Mouse (Mus musculus) neural tube, embryonic 12.5 days (tissue): ENCODE data around the gene Sdc4. TPM values are rescaled to one million over a fixed set of nuclear protein-coding genes. Genes with fewer than 3 reads are reported as not detected.

Experiments used
- ATAC-seq: fragments of 200-750 bp; cut with Nextera tagmentation; 2 replicates; pipeline ENCODE4 v1.8.0; 2017; ENCODE audit warnings: low read depth, mild to moderate bottlenecking, moderate TSS enrichment, moderate library complexity; ENCODE audit not compliant: low FRiP score
- H3K27ac ChIP-seq: fragments of 300-500 bp; sonication (generic); 2 replicates; pipeline ENCODE4 v1.5.1; 2016
- H3K27me3 ChIP-seq: fragments of 300-500 bp; sonication (generic); replicated peaks from 2 replicates; pipeline ENCODE4 v1.6.1; 2016; ENCODE audit warnings: mild to moderate bottlenecking
- H3K36me3 ChIP-seq: fragments of 300-500 bp; sonication (generic); 2 replicates; pipeline ENCODE4 v1.6.1; 2016; ENCODE audit warnings: mild to moderate bottlenecking
- H3K4me1 ChIP-seq: fragments of 300-500 bp; sonication (generic); 2 replicates; pipeline ENCODE4 v1.6.1; 2016
- H3K4me2 ChIP-seq: fragments of 300-500 bp; sonication (generic); replicated peaks from 2 replicates; pipeline ENCODE4 v1.6.1; 2016; ENCODE audit warnings: mild to moderate bottlenecking
- H3K4me3 ChIP-seq: fragments of 300-500 bp; sonication (generic); 2 replicates; pipeline ENCODE4 v1.5.1; 2016
- H3K9ac ChIP-seq: fragments of 300-500 bp; sonication (generic); 2 replicates; pipeline ENCODE4 v1.6.1; 2016; ENCODE audit warnings: mild to moderate bottlenecking
- H3K9me3 ChIP-seq: fragments of 300-500 bp; sonication (generic); 2 replicates; pipeline ENCODE4 v1.6.1; 2016; ENCODE audit warnings: mild to moderate bottlenecking
- WGBS: fragments of 180-500 bp; shearing (Covaris S2); methylation state at CpG from one replicate; pipeline ENCODE4 v1.1.7; 2016; 5-methylcytosine and 5-hydroxymethylcytosine counted together
- polyA plus RNA-seq: library from polyadenylated mRNA; unstranded; fragments of >200 nt; fragmentation: Nextera tagmentation; extraction: Ambion mirVana; gene quantifications from 2 replicates; pipeline ENCODE4 v1.2.1, GENCODE M21; 2016

The Sdc4 gene
- polyA plus RNA-seq, 1 experiment from 2014 or later = 9.7 TPM

DNA sequence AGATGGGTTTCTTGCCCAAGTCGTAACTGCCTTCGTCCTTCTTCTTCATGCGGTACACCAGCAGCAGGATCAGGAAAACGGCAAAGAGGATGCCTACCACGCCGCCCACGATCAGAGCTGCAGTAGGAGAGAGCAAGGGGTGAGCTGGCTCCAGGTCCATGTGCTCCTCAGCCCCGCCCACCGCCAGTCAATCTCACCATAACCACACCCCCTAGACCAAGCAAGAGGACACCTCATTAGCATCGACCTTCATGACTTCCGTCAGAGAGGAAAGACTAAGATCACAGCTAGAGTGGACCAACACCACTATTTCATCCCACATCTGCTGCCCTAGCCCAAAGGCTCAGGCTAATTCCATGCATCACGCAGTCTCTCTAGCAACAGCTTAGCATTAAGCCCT lies 17.6 kb downstream of the Sdc4 start:
- no peak for ATAC-seq
- Histone ChIP-seq H3K27ac (no peak overlapping the region), H3K4me1 (no peaks in the 10 kb centered on the region), H3K9me3 (no peaks in the 10 kb centered on the region), H3K27me3 (no peaks in the 10 kb centered on the region), H3K9ac (no peak overlapping the region), H3K4me3 (no peak overlapping the region), H3K4me2 (no peak overlapping the region), H3K36me3 (no peaks in the 10 kb centered on the region)
- WGBS = 29% methylated on average over 12 of the region's 12 CpGs

DNA sequence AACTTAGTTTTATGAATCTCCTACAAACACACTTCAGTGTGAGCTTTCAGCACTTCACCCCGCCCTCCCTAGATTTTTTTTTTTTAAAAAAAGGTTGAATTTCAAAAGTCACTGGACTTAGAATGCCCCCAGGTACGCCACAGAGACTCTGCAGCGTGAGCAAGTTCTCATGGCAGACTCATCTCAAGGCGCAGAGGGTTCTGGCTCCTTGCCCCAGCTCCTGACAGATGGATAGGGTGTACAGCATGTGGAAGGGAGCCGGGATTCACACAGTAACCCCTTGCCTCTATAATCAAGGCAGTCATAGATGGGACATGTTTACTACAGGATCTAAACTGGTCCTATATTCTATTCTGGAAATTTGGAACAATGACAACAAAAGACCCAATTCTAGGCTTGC lies 18.3 kb downstream of the Sdc4 start:
- H3K9me3 ChIP-seq = no peaks in the 10 kb centered on the region
- WGBS = 92% methylated on average over 5 of the region's 5 CpGs
- no peak overlapping the region for H3K27ac ChIP-seq
- no peaks in the 10 kb centered on the region for H3K36me3 ChIP-seq
- ATAC-seq = no peak
- H3K4me1 ChIP-seq = no peaks in the 10 kb centered on the region
- H3K27me3 ChIP-seq = no peaks in the 10 kb centered on the region
- no peak overlapping the region for H3K4me2 ChIP-seq
- H3K4me3 ChIP-seq = no peak overlapping the region
- H3K9ac ChIP-seq = no peak overlapping the region

DNA sequence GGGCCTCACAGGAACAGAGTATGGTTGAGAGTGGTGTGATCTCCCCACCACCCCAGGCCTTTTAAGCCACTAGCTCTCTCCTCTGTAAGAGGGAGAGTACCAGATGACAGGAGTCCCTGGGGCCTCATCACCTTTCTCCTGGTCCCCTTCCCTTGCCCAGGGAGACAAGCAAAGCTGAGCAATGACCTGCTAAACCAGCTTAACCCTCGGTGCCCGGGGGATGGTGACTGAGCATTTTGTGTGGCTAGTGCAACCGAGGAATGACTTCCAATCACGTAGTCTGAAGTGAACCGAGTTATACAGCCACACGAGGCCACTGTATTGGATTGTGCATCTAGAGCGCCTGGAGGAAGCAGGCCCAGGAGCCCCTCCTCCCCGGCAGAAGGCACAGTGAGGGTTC lies 19.3 kb downstream of the Sdc4 start:
- H3K27me3 ChIP-seq = no peaks in the 10 kb centered on the region
- no peaks in the 10 kb centered on the region for H3K36me3 ChIP-seq
- no peaks in the 10 kb centered on the region for H3K9me3 ChIP-seq
- no peak overlapping the region for H3K4me3 ChIP-seq
- no peaks in the 10 kb centered on the region for H3K4me1 ChIP-seq
- H3K27ac ChIP-seq = no peak overlapping the region
- 84% methylated on average over 8 of the region's 8 CpGs for WGBS
- ATAC-seq = no peak
- H3K9ac ChIP-seq = no peak overlapping the region
- no peak overlapping the region for H3K4me2 ChIP-seq

DNA sequence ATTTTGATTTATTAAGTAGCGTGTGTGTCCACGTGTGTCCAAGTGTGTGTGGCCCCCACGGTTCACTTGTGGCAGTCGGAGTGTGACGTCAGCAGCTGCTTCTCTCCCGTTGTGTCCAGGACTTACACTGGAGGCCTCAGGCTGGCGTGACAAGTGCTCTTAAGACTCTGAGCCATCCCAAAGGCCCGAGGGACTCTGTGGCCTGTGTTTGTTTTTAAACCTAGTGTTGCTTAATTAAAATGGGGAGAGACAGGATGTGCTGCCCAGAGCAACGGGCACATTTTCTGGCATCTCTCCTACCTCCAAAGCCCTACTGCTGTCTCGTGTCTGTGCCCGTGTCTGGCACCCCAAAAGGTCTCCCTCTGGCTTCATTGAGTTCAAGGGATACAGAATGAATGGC lies 20.2 kb downstream of the Sdc4 start:
- Histone ChIP-seq H3K27me3 (no peaks in the 10 kb centered on the region), H3K9me3 (no peaks in the 10 kb centered on the region), H3K27ac (no peak overlapping the region), H3K9ac (no peak overlapping the region), H3K4me2 (no peak overlapping the region), H3K4me1 (no peaks in the 10 kb centered on the region), H3K4me3 (no peak overlapping the region), H3K36me3 (no peaks in the 10 kb centered on the region)
- 87% methylated on average over 11 of the region's 11 CpGs for WGBS
- ATAC-seq = no peak

DNA sequence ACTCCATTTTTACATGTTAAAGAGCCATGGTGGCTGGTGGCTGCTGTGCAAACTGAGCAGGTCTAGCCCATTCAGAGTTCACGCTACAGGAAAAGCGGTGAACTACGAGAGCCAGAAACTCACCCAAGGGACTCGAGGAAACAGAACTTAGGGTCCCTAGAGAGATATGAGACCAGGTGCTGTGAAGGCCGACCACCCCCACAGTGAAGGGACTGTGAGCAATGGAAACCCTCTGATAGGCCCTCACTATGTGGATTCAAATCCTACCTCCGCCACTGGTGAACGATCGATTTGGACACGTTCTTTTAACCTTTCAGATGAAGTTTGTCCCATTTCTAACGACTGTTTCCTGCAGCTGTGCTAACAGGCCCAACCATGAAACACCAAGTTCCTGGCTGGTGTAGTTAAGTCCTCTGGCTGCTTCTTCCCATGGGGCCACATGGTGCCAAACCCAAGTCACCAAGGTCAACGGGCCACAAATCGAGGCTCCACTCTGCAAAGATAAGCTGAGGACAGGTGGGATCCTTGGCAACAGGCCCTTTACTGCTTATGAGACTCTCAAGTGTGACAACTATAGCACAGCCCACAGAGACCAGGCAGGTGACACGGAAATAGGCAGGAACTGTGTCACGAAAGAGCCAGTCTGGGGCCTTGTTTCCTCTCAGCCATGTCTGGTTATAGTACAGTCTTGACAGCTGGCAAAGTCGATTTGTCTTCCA lies 20.9 kb downstream of the Sdc4 start:
- Histone ChIP-seq H3K9me3 (no peaks in the 10 kb centered on the region), H3K4me1 (no peaks in the 10 kb centered on the region), H3K27ac (no peak overlapping the region), H3K9ac (no peak overlapping the region), H3K36me3 (no peaks in the 10 kb centered on the region), H3K4me3 (no peak overlapping the region), H3K27me3 (no peaks in the 10 kb centered on the region), H3K4me2 (no peak overlapping the region)
- ATAC-seq = no peak
- WGBS = 91% methylated on average over 15 of the region's 15 CpGs

DNA sequence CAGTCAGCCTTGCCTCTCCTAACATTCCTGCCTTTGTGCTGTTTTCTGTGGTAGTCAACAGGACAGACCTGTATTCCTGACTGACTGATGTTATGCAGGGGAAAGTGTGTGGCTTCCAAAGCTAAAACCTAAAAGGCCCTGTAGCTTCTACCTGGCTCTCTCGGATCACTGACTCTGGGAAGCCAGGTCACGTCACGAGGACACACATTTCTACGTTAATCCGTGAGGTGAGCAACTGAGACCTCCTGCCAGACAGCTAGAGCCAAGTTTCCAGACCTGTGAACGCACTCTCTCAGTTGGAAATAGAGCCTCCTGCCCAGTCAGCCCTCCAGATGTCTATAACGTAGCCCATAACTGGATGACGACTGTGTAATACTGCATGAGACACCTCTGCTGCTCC lies 21.7 kb downstream of the Sdc4 start:
- H3K9me3 ChIP-seq = no peaks in the 10 kb centered on the region
- no peaks in the 10 kb centered on the region for H3K36me3 ChIP-seq
- H3K27ac ChIP-seq = no peak overlapping the region
- no peak overlapping the region for H3K4me2 ChIP-seq
- no peak overlapping the region for H3K4me3 ChIP-seq
- WGBS = 89% methylated on average over 8 of the region's 8 CpGs
- H3K27me3 ChIP-seq = no peaks in the 10 kb centered on the region
- H3K4me1 ChIP-seq = no peaks in the 10 kb centered on the region
- no peak overlapping the region for H3K9ac ChIP-seq
- ATAC-seq = no peak

DNA sequence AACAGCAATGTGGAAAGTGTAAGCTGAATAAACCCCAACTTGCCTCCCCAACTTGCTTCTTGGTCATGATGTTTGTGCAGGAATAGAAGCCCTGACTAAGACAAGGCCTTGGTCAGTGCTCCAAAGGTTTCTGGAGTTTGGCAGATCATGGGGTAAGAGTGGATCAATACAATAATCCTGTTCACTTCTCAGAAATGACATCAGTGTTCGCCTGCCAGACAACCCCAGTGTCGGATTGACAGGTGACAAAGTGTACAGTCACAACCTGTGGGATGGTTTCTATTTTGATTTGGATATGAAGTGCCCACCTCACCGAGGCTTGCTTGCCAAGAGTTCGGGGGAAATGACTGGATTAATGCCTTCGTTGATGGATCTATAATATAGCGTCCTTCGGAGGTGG lies 22.4 kb downstream of the Sdc4 start:
- Histone ChIP-seq H3K4me1 (no peaks in the 10 kb centered on the region), H3K36me3 (no peaks in the 10 kb centered on the region), H3K27ac (no peak overlapping the region), H3K9ac (no peak overlapping the region), H3K27me3 (no peaks in the 10 kb centered on the region), H3K9me3 (no peaks in the 10 kb centered on the region), H3K4me2 (no peak overlapping the region), H3K4me3 (no peak overlapping the region)
- 92% methylated on average over 7 of the region's 7 CpGs for WGBS
- ATAC-seq = no peak

DNA sequence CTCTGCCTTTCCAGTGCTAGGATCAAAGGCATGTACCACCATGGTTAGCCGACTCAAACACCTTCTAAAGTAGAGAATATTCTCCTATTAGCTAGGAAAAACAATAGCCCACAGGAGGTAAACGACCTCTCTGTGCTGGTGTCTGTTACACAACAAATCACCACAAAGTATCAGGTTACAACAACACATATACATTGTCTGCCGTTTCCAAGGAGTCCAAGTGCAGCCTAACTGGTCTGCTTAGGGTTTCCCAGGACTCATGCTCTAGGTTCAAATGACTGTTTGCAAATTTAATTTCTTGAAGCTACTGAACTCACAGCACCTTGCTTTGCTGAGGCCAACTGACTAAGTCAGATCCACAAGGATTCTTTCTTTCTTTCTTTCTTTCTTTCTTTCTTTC lies 24.2 kb downstream of the Sdc4 start:
- no peak overlapping the region for H3K9ac ChIP-seq
- no peak overlapping the region for H3K4me3 ChIP-seq
- WGBS = 1% methylated on average over 3 of the region's 3 CpGs
- no peaks in the 10 kb centered on the region for H3K36me3 ChIP-seq
- no peak overlapping the region for H3K27ac ChIP-seq
- no peak overlapping the region for H3K4me2 ChIP-seq
- no peaks in the 10 kb centered on the region for H3K4me1 ChIP-seq
- peaks cover under 1% of the 10 kb centered on the region; the same call in 1 of the 2 replicates for H3K27me3 ChIP-seq
- no peaks in the 10 kb centered on the region for H3K9me3 ChIP-seq
- ATAC-seq = no peak

DNA sequence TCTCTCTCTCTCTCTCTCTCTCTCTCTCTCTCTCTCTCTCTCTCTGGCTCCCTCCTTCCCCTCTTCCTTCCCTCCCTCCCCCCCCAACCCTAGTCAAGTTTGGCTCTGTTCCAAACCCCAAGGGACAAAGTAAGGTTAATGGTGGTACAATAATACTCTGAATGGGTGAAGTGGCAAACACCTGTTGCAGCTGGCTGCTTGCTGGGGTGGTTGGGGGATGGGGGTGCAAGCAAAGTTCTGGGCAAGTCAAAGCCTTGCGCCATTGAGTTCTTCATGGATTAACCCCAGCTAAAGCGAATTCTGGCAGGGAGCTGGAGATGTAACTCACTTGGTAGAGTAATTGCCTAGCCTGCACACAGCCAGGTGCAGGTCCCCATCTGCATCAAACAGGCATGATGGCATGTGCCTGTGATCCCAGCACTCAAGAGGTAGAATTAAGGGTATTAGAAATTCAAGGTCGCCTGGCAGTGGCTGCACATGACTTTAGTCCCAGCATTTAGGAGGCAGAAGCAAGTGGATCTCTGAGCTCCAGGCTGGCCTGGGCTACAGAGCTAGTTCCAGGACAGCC lies 25.3 kb downstream of the Sdc4 start:
- Histone ChIP-seq H3K4me2 (no peak overlapping the region), H3K27ac (no peak overlapping the region), H3K36me3 (no peaks in the 10 kb centered on the region), H3K9me3 (no peaks in the 10 kb centered on the region), H3K27me3 (peaks cover 9% of the 10 kb centered on the region), H3K4me1 (no peaks in the 10 kb centered on the region), H3K4me3 (no peak overlapping the region), H3K9ac (no peak overlapping the region)
- no peak for ATAC-seq
- WGBS = 25% methylated on average over 3 of the region's 3 CpGs

DNA sequence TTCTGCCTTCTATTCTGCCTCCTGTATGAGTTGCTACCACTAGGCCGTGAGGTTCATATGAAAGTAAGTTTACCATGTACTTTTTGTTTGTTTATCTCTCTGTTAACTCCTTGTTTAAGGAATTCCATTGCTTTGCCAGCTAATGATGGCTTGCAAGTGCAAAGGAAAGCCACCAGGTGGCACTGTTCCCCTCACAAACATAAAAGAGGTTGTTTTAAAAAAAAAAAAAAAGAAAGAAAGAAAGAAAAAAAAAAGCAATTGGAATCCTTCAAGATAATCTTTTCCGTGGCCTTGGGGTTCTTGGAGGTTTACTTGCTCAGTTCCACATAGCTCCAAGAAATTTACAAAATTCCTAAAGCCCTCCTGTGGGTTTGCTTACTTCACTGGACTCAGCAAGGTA lies 26.5 kb downstream of the Sdc4 start:
- Histone ChIP-seq H3K27ac (no peak overlapping the region), H3K4me3 (no peak overlapping the region), H3K36me3 (no peaks in the 10 kb centered on the region), H3K9me3 (no peaks in the 10 kb centered on the region), H3K27me3 (peaks cover 9% of the 10 kb centered on the region), H3K4me1 (no peaks in the 10 kb centered on the region), H3K4me2 (no peak overlapping the region), H3K9ac (no peak overlapping the region)
- no peak for ATAC-seq
- 4% methylated on average over 2 of the region's 2 CpGs for WGBS

DNA sequence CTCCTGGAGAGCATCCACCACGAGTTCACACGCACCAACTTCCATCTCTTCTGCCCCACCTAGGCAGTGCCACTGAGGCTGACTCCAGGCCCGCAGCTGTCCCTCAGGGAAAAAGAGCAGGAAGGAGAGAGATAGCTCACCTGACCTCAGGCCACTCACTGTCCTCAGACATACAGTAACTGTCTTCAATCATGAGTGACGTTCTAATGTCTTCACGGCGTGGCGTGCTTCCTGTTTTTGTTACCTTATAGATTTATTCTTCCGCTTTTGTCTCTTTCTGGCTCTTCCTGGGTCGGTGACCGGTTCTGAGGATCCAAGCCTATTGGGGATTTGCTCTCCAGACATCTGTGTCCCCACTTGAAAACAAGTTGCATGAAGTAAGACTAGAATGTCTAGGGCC lies 29.1 kb downstream of the Sdc4 start:
- Histone ChIP-seq H3K9ac (0 out of 2 replicates have a peak overlapping the region, but pooled peaks have one; percentile 33), H3K9me3 (no peaks in the 10 kb centered on the region), H3K4me1 (no peaks in the 10 kb centered on the region), H3K27me3 (peaks cover 10% of the 10 kb centered on the region), H3K27ac (no peak overlapping the region), H3K4me3 (peak overlapping the region; percentile 16; the same call in 1 of the 2 replicates), H3K4me2 (peak overlapping the region; percentile 47), H3K36me3 (no peaks in the 10 kb centered on the region)
- 73% methylated on average over 10 of the region's 10 CpGs for WGBS
- ATAC-seq = no peak

DNA sequence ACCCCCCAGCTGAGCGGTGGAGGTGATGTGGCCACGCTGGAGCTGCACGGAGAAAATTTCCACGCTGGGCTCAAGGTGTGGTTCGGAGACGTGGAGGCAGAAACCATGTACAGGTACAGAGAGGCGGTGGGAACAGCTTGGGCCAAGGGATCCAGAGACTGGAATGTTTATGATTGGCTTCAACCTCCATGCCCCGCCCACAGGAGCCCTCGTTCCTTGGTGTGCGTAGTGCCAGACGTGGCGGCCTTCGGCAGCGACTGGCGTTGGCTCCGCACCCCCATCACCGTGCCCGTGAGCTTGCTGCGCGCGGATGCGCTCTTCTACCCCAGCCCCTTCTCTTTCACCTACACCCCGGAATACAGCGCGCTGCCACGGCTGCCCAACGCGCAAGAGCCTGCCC lies 29.5 kb downstream of the Sdc4 start:
- Histone ChIP-seq H3K9ac (0 out of 2 replicates have a peak overlapping the region, but pooled peaks have one; percentile 33), H3K4me2 (peak overlapping the region; percentile 47), H3K27me3 (peaks cover 14% of the 10 kb centered on the region), H3K4me3 (peak overlapping the region; percentile 16; the same call in 1 of the 2 replicates), H3K36me3 (no peaks in the 10 kb centered on the region), H3K9me3 (no peaks in the 10 kb centered on the region), H3K4me1 (no peaks in the 10 kb centered on the region), H3K27ac (no peak overlapping the region)
- 26% methylated on average over 28 of the region's 28 CpGs for WGBS
- ATAC-seq = no peak

DNA sequence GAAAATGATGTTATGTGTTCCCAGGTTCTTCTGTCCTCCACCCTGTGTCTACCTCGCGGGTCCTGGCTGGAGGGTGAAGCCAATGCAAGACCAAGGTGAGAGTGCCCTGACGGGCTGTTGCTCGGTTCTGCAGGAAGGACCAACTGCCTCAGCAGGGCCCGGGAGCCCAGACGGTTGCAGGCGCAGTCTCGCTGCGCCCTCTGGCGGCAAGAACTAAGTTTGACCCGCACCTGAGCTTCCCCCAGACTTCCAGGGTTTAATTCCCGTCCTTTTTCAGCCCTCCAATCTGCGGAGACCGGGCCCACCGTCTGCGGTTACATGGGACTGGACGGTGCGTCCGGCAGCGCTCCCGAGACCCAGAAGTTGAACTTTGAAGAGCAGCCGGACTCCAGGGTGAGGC lies 36.0 kb downstream of the Sdc4 start:
- H3K27me3 ChIP-seq = peaks cover 69% of the 10 kb centered on the region
- no peak overlapping the region for H3K27ac ChIP-seq
- H3K9me3 ChIP-seq = no peaks in the 10 kb centered on the region
- 2% methylated on average over 22 of the region's 22 CpGs for WGBS
- H3K4me1 ChIP-seq = peaks cover 11% of the 10 kb centered on the region; the same call in 1 of the 2 replicates
- no peak for ATAC-seq
- H3K4me2 ChIP-seq = no peak overlapping the region
- no peaks in the 10 kb centered on the region for H3K36me3 ChIP-seq
- H3K4me3 ChIP-seq = no peak overlapping the region
- no peak overlapping the region for H3K9ac ChIP-seq
